Mouse (Mus musculus): Measurements from ENCODE around the gene Abcc2.

GRCm38 (mm10) chr19:43745740-43746139, 36.3 kb upstream of the Abcc2 start:
- TF ChIP-seq GATA1 (IDR thresholded peaks at IDR 0.05; ENCODE audit: borderline replicate concordance, low read length) (no peak), FLI1 (IDR thresholded peaks at IDR 0.05; ENCODE audit: low read length) (no peak)

Data from megakaryocyte, embryonic 14.5 days (primary cell).